Mouse (Mus musculus): ENCODE data around the gene Tcn2. TPM values are rescaled to one million over a fixed set of nuclear protein-coding genes. Genes with fewer than 3 reads are reported as not detected.
"Not testable (repeated sequence)": the region's sequence is repeated elsewhere in the genome, so short reads cannot be mapped to it uniquely, and the experiment has no call there.

Gene Tcn2
- total RNA-seq, 2 experiments from 2014 or later, result 20.8 to 50.3 TPM

- ATAC-seq (replicated peaks; ENCODE audit: low FRiP score, poor library complexity, severe bottlenecking), result no peak
These were observed 1.9 kb upstream of the Tcn2 start for GRCm38 (mm10) chr11:3933756-3934285.

GRCm38 (mm10) chr11:3930931-3931330, 1.0 kb downstream of the Tcn2 start:
- ATAC-seq (replicated peaks; ENCODE audit: low FRiP score, poor library complexity, severe bottlenecking), result no peak

- no peak for ATAC-seq (replicated peaks; ENCODE audit: low FRiP score, poor library complexity, severe bottlenecking)
These were observed 1.9 kb downstream of the Tcn2 start for GRCm38 (mm10) chr11:3930019-3930418.

GRCm38 (mm10) chr11:3925916-3926315, 6.0 kb downstream of the Tcn2 start:
- no peak for ATAC-seq (replicated peaks; ENCODE audit: low FRiP score, poor library complexity, severe bottlenecking)

GRCm38 (mm10) chr11:3922731-3923130, 9.2 kb downstream of the Tcn2 start:
- no peak for ATAC-seq (replicated peaks; ENCODE audit: low FRiP score, poor library complexity, severe bottlenecking)

- ATAC-seq (replicated peaks; ENCODE audit: low FRiP score, poor library complexity, severe bottlenecking), result no peak
These were observed 9.8 kb downstream of the Tcn2 start for GRCm38 (mm10) chr11:3922115-3922514.

GRCm38 (mm10) chr11:3921281-3921850, 10.6 kb downstream of the Tcn2 start:
- ATAC-seq (replicated peaks; ENCODE audit: low FRiP score, poor library complexity, severe bottlenecking), result peak; percentile 66

- no peak for ATAC-seq (replicated peaks; ENCODE audit: low FRiP score, poor library complexity, severe bottlenecking)
These were observed 11.5 kb downstream of the Tcn2 start for GRCm38 (mm10) chr11:3920476-3920875.

- ATAC-seq (replicated peaks; ENCODE audit: low FRiP score, poor library complexity, severe bottlenecking), result no peak
These were observed 13.2 kb downstream of the Tcn2 start for GRCm38 (mm10) chr11:3918738-3919137.

GRCm38 (mm10) chr11:3914109-3914840, 17.7 kb downstream of the Tcn2 start, which contains the start of gene Slc35e4:
TSS of gene Slc35e4 (minus strand) at chr11:3914664.
- ATAC-seq (replicated peaks; ENCODE audit: low FRiP score, poor library complexity, severe bottlenecking), result peak; percentile 62

GRCm38 (mm10) chr11:3913316-3914108, 18.4 kb downstream of the Tcn2 start:
- ATAC-seq (replicated peaks; ENCODE audit: low FRiP score, poor library complexity, severe bottlenecking), result peak; percentile 76

- no peak for ATAC-seq (replicated peaks; ENCODE audit: low FRiP score, poor library complexity, severe bottlenecking)
These were observed 19.1 kb downstream of the Tcn2 start for GRCm38 (mm10) chr11:3912875-3913271.

- no peak for ATAC-seq (replicated peaks; ENCODE audit: low FRiP score, poor library complexity, severe bottlenecking)
These were observed 19.7 kb downstream of the Tcn2 start for GRCm38 (mm10) chr11:3912100-3912874.

- ATAC-seq (replicated peaks; ENCODE audit: low FRiP score, poor library complexity, severe bottlenecking), result not testable (repeated sequence)
These were observed 20.5 kb downstream of the Tcn2 start for GRCm38 (mm10) chr11:3911440-3911839.

- no peak for ATAC-seq (replicated peaks; ENCODE audit: low FRiP score, poor library complexity, severe bottlenecking)
These were observed 21.2 kb downstream of the Tcn2 start for GRCm38 (mm10) chr11:3910513-3911310.

GRCm38 (mm10) chr11:3909236-3909635, 22.7 kb downstream of the Tcn2 start:
- ATAC-seq (replicated peaks; ENCODE audit: low FRiP score, poor library complexity, severe bottlenecking), result no peak

- ATAC-seq (replicated peaks; ENCODE audit: low FRiP score, poor library complexity, severe bottlenecking), result no peak
These were observed 26.5 kb downstream of the Tcn2 start for GRCm38 (mm10) chr11:3905446-3905845.

GRCm38 (mm10) chr11:3904673-3905072, 27.3 kb downstream of the Tcn2 start:
- ATAC-seq (replicated peaks; ENCODE audit: low FRiP score, poor library complexity, severe bottlenecking), result no peak

- ATAC-seq (replicated peaks; ENCODE audit: low FRiP score, poor library complexity, severe bottlenecking), result no peak
These were observed 28.9 kb downstream of the Tcn2 start for GRCm38 (mm10) chr11:3903046-3903445.
